Mouse (Mus musculus): ENCODE data around the gene 9530077C05Rik.
"Not testable (repeated sequence)": the region's sequence is repeated elsewhere in the genome, so short reads cannot be mapped to it uniquely, and the experiment has no call there.

Gene 9530077C05Rik

GRCm38 (mm10) chr9:22453990-22454389, 42.7 kb downstream of the 9530077C05Rik start, which contains the start of gene Gm17545:
Gm17545 (plus strand) TSS chr9:22454290.
- not testable (repeated sequence) for DNase-seq (ENCODE audit: extremely low read depth, insufficient read length, low spot score)

GRCm38 (mm10) chr9:22455041-22455440, 43.7 kb downstream of the 9530077C05Rik start:
- DNase-seq (ENCODE audit: extremely low read depth, insufficient read length, low spot score): no peak

- no peak for DNase-seq (ENCODE audit: extremely low read depth, insufficient read length, low spot score)
Measured at GRCm38 (mm10) chr9:22457142-22457835, 46.0 kb downstream of the 9530077C05Rik start.

GRCm38 (mm10) chr9:22461946-22462345, 50.6 kb downstream of the 9530077C05Rik start:
- DNase-seq (ENCODE audit: extremely low read depth, insufficient read length, low spot score): peak; percentile 51

- no peak for DNase-seq (ENCODE audit: extremely low read depth, insufficient read length, low spot score)
Measured at GRCm38 (mm10) chr9:22466212-22466611, 54.9 kb downstream of the 9530077C05Rik start.

- no peak for DNase-seq (ENCODE audit: extremely low read depth, insufficient read length, low spot score)
Measured at GRCm38 (mm10) chr9:22467371-22468169, 56.3 kb downstream of the 9530077C05Rik start.

GRCm38 (mm10) chr9:22468170-22468898, 57.0 kb downstream of the 9530077C05Rik start:
- peak; percentile 89 for DNase-seq (ENCODE audit: extremely low read depth, insufficient read length, low spot score)

GRCm38 (mm10) chr9:22468899-22469259, 57.6 kb downstream of the 9530077C05Rik start:
- DNase-seq (ENCODE audit: extremely low read depth, insufficient read length, low spot score): no peak

- DNase-seq (ENCODE audit: extremely low read depth, insufficient read length, low spot score): no peak
Measured at GRCm38 (mm10) chr9:22469643-22470042, 58.3 kb downstream of the 9530077C05Rik start, which contains the start of gene Rp9. Rp9 (minus strand) TSS chr9:22469743.

GRCm38 (mm10) chr9:22475424-22475868, 64.1 kb downstream of the 9530077C05Rik start, which contains the start of gene Bbs9:
Bbs9 (plus strand) TSS chr9:22475715.
- DNase-seq (ENCODE audit: extremely low read depth, insufficient read length, low spot score): peak; percentile 97

GRCm38 (mm10) chr9:22476265-22476664, 65.0 kb downstream of the 9530077C05Rik start:
- no peak for DNase-seq (ENCODE audit: extremely low read depth, insufficient read length, low spot score)

GRCm38 (mm10) chr9:22478946-22479345, 67.6 kb downstream of the 9530077C05Rik start:
- no peak for DNase-seq (ENCODE audit: extremely low read depth, insufficient read length, low spot score)

GRCm38 (mm10) chr9:22483866-22484561, 72.7 kb downstream of the 9530077C05Rik start:
- no peak for DNase-seq (ENCODE audit: extremely low read depth, insufficient read length, low spot score)

- no peak for DNase-seq (ENCODE audit: extremely low read depth, insufficient read length, low spot score)
Measured at GRCm38 (mm10) chr9:22484562-22485308, 73.4 kb downstream of the 9530077C05Rik start.

GRCm38 (mm10) chr9:22486211-22486610, 74.9 kb downstream of the 9530077C05Rik start:
- DNase-seq (ENCODE audit: extremely low read depth, insufficient read length, low spot score): peak; percentile 55

- no peak for DNase-seq (ENCODE audit: extremely low read depth, insufficient read length, low spot score)
Measured at GRCm38 (mm10) chr9:22488963-22489362, 77.7 kb downstream of the 9530077C05Rik start.
